Mouse (Mus musculus) stomach, embryonic 14.5 days (tissue): Measurements from ENCODE around the gene Tm9sf3. TPM values are rescaled to one million over a fixed set of nuclear protein-coding genes. Genes with fewer than 3 reads are reported as not detected.

ENCODE experiments used
- ATAC-seq: fragments of 200-750 bp; cut with Nextera tagmentation; 2 replicates; pipeline ENCODE4 v1.8.0; 2017; ENCODE audit warnings: low read depth, moderate TSS enrichment; ENCODE audit not compliant: insufficient number of reproducible peaks, insufficient read depth, low FRiP score
- H3K27ac ChIP-seq: fragments of 300-500 bp; sonication (generic); 2 replicates; pipeline ENCODE4 v1.5.1; 2014; ENCODE audit warnings: mild to moderate bottlenecking, low read length, moderate library complexity, mixed read lengths
- H3K27me3 ChIP-seq: fragments of 300-500 bp; sonication (generic); 2 replicates; pipeline ENCODE4 v1.6.1; 2014; ENCODE audit warnings: low read length, control low read depth, mixed read lengths; ENCODE audit not compliant: control insufficient read depth, insufficient read depth
- H3K36me3 ChIP-seq: fragments of 300-500 bp; sonication (generic); 2 replicates; pipeline ENCODE4 v1.6.1; 2014; ENCODE audit warnings: mild to moderate bottlenecking, control low read depth, low read length, moderate library complexity, mixed read lengths; ENCODE audit not compliant: control insufficient read depth, insufficient read depth
- H3K4me1 ChIP-seq: fragments of 300-500 bp; sonication (generic); 2 replicates; pipeline ENCODE4 v1.6.1; 2014; ENCODE audit warnings: low read length, control low read depth, mixed read lengths; ENCODE audit not compliant: control insufficient read depth, insufficient read depth
- H3K4me2 ChIP-seq: fragments of 300-500 bp; sonication (generic); replicated peaks from 2 replicates; pipeline ENCODE4 v1.6.1; 2014; ENCODE audit warnings: low read depth, low read length, control low read depth
- H3K4me3 ChIP-seq: fragments of 300-500 bp; sonication (generic); 2 replicates; pipeline ENCODE4 v1.5.1; 2014; ENCODE audit warnings: low read depth, low read length, control low read depth
- H3K9ac ChIP-seq: fragments of 300-500 bp; sonication (generic); replicated peaks from 2 replicates; pipeline ENCODE4 v1.6.1; 2014; ENCODE audit warnings: low read depth, mild to moderate bottlenecking, control low read depth, low read length, moderate library complexity, mixed read lengths
- H3K9me3 ChIP-seq: fragments of 300-500 bp; sonication (generic); 2 replicates; pipeline ENCODE4 v1.6.1; 2016; ENCODE audit warnings: low read depth, low read length, control low read depth; ENCODE audit not compliant: control insufficient read depth
- WGBS: fragments of 180-500 bp; shearing (Covaris S2); extraction: QIAGEN DNeasy Blood & Tissue Kit; methylation state at CpG from one replicate; pipeline ENCODE4 v1.1.7; 2014; 5-methylcytosine and 5-hydroxymethylcytosine counted together
- polyA plus RNA-seq: library from polyadenylated mRNA; unstranded; fragments of >200 nt; fragmentation: Nextera tagmentation; extraction: Ambion mirVana; gene quantifications from 2 replicates; pipeline ENCODE4 v1.2.1, GENCODE M21; 2014

Gene Tm9sf3
- polyA plus RNA-seq, 1 experiment from 2014 or later, result 141 TPM

DNA sequence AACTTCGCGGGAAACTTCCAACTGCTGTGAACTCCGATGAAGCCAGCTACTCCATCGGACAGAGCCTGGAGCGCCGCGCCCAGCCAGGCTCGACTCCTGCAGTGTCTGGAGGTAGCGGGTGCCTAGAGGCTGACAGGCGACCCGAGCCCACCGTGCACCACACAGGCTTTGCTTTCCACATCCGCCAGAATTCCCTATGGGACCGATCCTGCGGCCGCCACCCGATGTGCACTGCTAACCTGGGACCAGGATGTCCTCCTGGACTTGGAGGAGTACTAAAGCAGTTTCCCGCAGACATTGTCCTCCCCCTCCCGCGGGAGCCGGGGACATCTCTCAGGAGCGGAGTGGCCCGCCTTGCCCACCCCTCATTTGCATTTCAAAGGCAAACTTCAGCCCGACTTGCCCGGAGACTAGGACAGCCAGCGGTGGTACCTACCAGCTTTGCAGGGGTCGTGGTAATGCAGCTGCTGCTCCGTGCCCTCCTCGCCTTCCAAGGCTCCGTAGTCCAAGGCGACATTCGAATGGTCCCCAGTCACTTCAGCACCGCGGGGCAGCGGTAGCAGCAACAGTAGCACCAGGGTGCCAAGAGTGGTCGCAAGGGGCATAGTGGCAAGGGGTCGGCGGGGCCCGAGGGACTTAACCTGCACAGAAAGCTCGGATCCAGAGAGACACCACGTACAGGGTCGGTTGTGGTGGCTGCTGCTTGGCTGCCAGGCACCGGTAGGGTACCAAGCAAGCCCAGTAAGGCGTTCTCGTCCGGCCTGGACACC lies 57.6 kb downstream of the Tm9sf3 start:
- peak overlapping the region; percentile 96 for H3K4me2 ChIP-seq
- H3K27ac ChIP-seq, result no peak overlapping the region
- 0 out of 2 replicates have a peak, but pooled peaks cover 8% of the 10 kb centered on the region for H3K4me1 ChIP-seq
- no peaks in the 10 kb centered on the region for H3K9me3 ChIP-seq
- ATAC-seq, result peak; percentile 40
- peaks cover 4% of the 10 kb centered on the region; the same call in 1 of the 2 replicates for H3K36me3 ChIP-seq
- under 1% methylated on average over 46 of the region's 46 CpGs for WGBS
- H3K27me3 ChIP-seq, result peaks cover 14% of the 10 kb centered on the region
- peak overlapping the region; percentile 25; the same call in 1 of the 2 replicates for H3K9ac ChIP-seq
- H3K4me3 ChIP-seq, result peak overlapping the region; percentile 39

DNA sequence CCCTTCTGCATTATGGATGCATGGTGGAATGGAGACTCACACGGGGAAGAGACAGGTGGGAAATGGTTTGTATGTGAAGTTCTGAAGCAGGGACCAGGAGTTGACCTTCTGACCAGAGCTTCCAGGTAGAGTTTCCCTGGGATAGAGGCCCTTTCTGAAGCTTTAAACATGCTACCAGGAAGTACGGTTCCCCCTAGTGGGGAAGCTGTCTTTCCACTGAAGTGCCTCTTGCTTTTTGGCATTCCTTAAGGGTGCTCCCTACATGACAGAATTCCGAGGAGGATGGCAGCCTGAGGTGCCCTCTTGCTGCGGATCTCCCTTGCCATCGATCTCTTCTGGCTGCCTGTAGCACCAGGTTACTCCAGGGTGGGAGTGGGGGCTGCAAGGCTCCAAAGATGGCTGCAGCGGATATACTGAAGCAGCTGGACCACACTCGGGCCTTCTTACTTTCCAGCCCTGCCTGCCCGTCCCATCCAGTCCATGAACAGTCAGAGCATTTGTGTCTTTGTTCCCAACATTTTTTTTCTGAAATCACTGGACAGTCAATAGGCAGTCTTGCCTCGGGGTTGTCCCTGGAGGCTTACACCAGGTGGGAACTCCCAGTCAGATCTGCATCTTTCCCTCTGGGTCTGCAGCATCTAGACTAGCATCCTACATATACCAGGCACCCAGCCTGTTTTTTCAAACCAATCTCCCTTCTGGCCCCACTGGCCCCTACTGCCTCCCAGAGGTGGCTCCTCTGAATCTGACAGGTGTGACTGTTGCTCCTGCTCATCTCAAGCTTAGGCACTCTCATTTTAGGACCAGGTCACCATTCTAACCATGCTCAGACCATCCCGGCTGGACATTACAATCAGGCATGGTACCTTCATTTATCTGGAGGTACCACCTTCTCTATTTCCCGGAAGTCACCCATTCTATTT lies 59.4 kb downstream of the Tm9sf3 start:
- Histone ChIP-seq H3K9me3 (no peaks in the 10 kb centered on the region), H3K4me2 (no peak overlapping the region), H3K4me3 (no peak overlapping the region), H3K36me3 (no peaks in the 10 kb centered on the region), H3K27ac (no peak overlapping the region), H3K27me3 (peaks cover 14% of the 10 kb centered on the region), H3K9ac (no peak overlapping the region), H3K4me1 (0 out of 2 replicates have a peak, but pooled peaks cover 8% of the 10 kb centered on the region)
- no peak for ATAC-seq
- 65% methylated on average over 11 of the region's 11 CpGs for WGBS

DNA sequence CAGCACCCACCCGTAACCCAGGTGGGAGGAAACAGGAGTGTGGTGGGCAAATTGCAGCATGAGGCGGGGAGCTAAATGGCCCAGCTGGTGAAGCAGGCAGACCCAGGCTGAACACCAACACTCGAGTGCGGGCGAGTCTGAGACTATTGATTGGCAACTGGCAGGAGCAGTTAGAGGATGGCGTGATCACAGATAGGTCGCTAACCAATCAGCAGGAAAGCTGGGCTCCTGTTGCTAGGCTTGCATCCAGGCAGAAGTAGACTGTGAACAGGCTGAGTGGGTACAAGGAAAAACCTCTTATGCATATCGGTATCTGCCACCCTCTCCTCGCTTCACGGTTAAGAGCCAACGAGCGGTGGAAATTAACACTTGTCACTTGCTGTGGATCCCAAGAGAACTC lies 66.2 kb downstream of the Tm9sf3 start:
- no peaks in the 10 kb centered on the region for H3K4me1 ChIP-seq
- H3K9me3 ChIP-seq, result no peaks in the 10 kb centered on the region
- H3K4me2 ChIP-seq, result no peak overlapping the region
- no peak overlapping the region for H3K4me3 ChIP-seq
- no peaks in the 10 kb centered on the region for H3K36me3 ChIP-seq
- H3K27ac ChIP-seq, result no peak overlapping the region
- no peaks in the 10 kb centered on the region for H3K27me3 ChIP-seq
- no peak for ATAC-seq
- H3K9ac ChIP-seq, result no peak overlapping the region
- 85% methylated on average over 12 of the region's 12 CpGs for WGBS

DNA sequence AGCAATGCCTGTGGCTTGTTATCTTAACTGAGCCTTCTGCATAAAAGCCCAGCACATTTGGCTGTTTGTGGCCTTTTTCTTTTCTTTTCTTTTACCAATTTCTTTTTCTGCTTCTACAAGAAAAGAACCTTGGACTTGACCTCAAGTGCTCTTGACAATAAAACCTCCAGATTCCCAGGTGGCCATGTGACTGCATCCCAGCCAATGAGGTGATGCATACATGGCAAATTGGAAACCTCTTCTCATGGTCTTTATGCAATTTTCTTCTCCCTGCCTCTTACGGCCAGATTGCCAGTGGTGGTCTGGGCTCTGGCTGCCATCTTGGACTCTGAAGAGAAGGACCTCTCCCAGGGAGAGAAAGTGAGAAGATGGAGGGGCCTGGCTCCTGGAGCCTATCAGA lies 70.4 kb downstream of the Tm9sf3 start:
- Histone ChIP-seq H3K4me3 (no peak overlapping the region), H3K9me3 (no peaks in the 10 kb centered on the region), H3K27ac (no peak overlapping the region), H3K27me3 (no peaks in the 10 kb centered on the region), H3K4me1 (no peaks in the 10 kb centered on the region), H3K36me3 (no peaks in the 10 kb centered on the region), H3K4me2 (no peak overlapping the region), H3K9ac (no peak overlapping the region)
- 89% methylated on average over 1 of the region's 1 CpGs for WGBS
- no peak for ATAC-seq

DNA sequence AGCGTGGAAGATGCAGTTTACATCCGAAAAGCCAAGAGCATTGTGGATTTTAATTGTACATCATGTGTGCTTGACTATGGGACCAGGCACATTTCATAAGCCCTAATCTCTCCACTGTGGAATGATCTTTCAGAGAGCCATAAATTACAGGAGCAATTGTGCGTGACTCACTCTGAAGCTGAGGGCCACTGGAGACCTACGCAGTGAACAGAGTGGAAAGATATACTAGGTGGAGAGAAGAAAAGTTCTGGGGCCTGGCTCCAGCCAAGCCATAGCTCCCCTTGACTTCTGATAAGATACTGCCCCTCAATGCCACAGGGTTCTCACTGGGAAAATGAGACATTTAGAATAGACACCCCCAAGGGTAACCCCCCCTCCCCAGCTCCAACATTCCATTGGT lies 70.8 kb downstream of the Tm9sf3 start:
- Histone ChIP-seq H3K36me3 (no peaks in the 10 kb centered on the region), H3K27ac (no peak overlapping the region), H3K4me3 (no peak overlapping the region), H3K27me3 (no peaks in the 10 kb centered on the region), H3K4me1 (no peaks in the 10 kb centered on the region), H3K4me2 (no peak overlapping the region), H3K9ac (no peak overlapping the region), H3K9me3 (no peaks in the 10 kb centered on the region)
- ATAC-seq, result no peak
- 86% methylated on average over 4 of the region's 4 CpGs for WGBS

DNA sequence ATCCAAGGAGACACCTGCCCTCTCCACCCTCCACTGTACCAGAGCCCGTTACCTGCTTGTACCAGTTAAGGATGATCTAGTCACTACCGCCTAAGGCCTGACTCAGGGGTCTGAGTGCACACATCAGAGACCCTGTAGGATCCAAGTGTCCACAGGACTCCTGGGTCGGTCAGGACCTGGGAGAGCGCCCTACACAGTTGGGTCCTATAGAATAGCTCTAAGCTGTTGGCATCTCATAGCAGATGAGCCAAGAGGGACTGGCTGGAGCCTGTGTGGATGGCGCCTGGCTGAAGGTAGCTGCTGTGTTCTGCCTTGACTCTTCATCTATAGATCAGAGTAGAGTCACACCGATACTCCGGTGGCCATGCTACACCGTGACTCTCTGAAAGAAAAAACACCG lies 72.1 kb downstream of the Tm9sf3 start:
- no peaks in the 10 kb centered on the region for H3K27me3 ChIP-seq
- H3K9ac ChIP-seq, result no peak overlapping the region
- WGBS, result 77% methylated on average over 9 of the region's 9 CpGs
- no peaks in the 10 kb centered on the region for H3K9me3 ChIP-seq
- H3K4me3 ChIP-seq, result no peak overlapping the region
- ATAC-seq, result 0 out of 2 replicates have a peak, but pooled peaks have one; percentile 14
- H3K27ac ChIP-seq, result no peak overlapping the region
- no peak overlapping the region for H3K4me2 ChIP-seq
- no peaks in the 10 kb centered on the region for H3K36me3 ChIP-seq
- H3K4me1 ChIP-seq, result no peaks in the 10 kb centered on the region

DNA sequence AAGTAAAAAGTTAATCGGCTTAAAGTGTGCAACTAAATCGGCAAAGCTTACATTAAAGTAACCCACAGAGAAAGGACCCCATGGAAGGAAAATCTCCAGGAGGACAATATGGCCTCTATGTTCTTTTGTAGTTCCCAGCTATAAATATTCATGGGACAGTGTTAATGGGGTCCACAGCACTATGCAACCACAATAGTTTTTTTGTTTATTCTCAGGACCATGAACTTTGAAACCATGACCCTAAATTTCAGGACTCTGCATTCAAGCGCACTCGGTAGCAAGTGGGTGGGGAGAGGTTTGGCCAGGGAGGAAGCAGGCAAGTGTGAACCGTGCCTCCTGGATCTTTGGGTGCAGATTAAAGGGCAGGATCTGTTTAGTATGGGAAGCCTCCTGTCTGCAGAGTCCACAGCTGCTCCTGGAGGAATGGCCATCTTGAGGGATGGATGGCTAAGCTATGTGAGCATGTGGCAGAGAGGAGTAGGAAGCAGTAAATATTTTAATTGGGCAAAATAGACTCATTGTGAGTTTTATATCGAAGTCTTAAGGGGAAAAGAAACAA lies 72.8 kb downstream of the Tm9sf3 start:
- no peak overlapping the region for H3K4me3 ChIP-seq
- no peaks in the 10 kb centered on the region for H3K4me1 ChIP-seq
- H3K27ac ChIP-seq, result no peak overlapping the region
- no peaks in the 10 kb centered on the region for H3K9me3 ChIP-seq
- no peak overlapping the region for H3K4me2 ChIP-seq
- no peaks in the 10 kb centered on the region for H3K27me3 ChIP-seq
- ATAC-seq, result no peak
- H3K36me3 ChIP-seq, result no peaks in the 10 kb centered on the region
- WGBS, result 66% methylated on average over 6 of the region's 6 CpGs
- no peak overlapping the region for H3K9ac ChIP-seq

DNA sequence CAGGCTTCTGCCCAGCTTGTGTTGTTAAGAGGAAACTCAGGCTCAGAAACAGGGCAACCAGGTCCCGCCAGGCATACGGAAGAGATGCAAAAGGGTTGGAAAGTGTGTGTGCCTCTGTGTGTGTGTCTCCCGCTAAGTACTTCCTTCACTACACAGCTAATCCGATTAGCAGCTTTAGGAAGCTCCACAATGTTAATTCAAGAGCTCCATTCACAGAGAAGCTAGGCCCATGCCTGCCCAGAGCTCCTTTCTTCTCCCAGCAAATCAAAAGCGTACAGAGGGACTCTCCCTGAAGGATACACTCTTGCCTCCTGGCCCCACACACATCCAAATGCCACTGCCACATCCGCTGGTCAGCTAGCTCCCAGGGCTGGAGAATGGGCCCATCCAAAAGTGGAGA lies 86.5 kb downstream of the Tm9sf3 start:
- no peaks in the 10 kb centered on the region for H3K27me3 ChIP-seq
- no peak for ATAC-seq

More for the DNA sequence above, 86.5 kb downstream of the Tm9sf3 start:
- no peaks in the 10 kb centered on the region for H3K4me1 ChIP-seq
- H3K4me3 ChIP-seq, result no peak overlapping the region
- no peaks in the 10 kb centered on the region for H3K36me3 ChIP-seq
- WGBS, result 42% methylated on average over 6 of the region's 6 CpGs
- no peaks in the 10 kb centered on the region for H3K9me3 ChIP-seq
- H3K9ac ChIP-seq, result no peak overlapping the region
- no peak overlapping the region for H3K27ac ChIP-seq
- no peak overlapping the region for H3K4me2 ChIP-seq
